Mouse (Mus musculus) left cerebral cortex, postnatal 14 days (tissue): ENCODE data around the gene Riox1. TPM values are rescaled to one million over a fixed set of nuclear protein-coding genes. Genes with fewer than 3 reads are reported as not detected.

Experiments
- DNase-seq, 2 experiments: peaks; one replicate each; pipeline ENCODE4 v3.0.0; 2021 to 2022; ENCODE audit warnings: low spot score in 2 of 2, mixed read lengths in 1 of 2
- intact Hi-C: fragments of 180-260 bp; cut with DNase I; formaldehyde crosslinking; loops from one replicate; pipeline ENCODE4 v1.15.1; 2025
- total RNA-seq, 2 experiments: library from RNA; stranded (reverse); gene quantifications; 2 replicates each; pipeline ENCODE4 v1.2.3; 2021

The Riox1 gene
- total RNA-seq, 2 experiments from 2014 or later, result 15.5 to 17.8 TPM

DNA sequence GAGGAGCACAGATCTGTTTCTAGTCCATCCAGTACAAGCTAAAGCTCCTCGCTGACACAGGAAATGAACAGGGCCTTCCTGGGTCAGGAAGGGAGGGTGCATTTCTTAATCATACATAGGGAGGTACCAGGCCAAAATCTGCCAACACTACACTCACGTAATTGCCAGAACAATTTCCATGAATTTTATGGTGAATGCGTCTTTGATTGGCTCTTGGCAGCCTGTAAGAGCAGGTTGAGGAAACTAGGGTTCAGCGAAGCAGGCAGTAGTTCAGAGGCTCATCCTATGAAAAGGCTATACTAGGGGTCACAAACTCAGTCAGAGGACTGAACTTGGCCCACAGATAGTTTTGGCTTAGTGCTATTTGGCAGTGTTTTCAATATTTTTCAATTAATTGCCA lies 10.4 kb upstream of the Riox1 start:
- no peak for DNase-seq
- intact Hi-C loops, result no loop called here

DNA sequence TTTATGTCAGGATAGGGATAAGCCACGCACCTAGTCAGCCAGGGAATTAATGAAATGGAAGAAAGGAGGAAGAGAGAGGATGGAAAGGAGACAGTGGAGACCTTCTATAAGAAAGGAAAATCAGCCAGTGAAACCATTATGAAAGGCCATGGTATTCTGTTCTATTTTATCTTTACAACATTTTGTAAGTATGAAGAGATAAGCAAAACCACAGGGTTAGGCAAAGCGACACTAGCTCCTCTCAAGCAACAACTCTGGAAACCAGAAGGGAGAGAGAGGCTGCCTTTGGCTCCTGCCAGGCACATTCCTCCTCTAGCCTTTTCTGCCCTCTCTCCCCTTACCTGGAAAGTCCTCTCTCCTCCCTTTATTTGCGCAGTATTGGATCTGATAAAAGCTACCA lies 8.5 kb upstream of the Riox1 start:
- intact Hi-C loops, result no loop called here
- no peak for DNase-seq

DNA sequence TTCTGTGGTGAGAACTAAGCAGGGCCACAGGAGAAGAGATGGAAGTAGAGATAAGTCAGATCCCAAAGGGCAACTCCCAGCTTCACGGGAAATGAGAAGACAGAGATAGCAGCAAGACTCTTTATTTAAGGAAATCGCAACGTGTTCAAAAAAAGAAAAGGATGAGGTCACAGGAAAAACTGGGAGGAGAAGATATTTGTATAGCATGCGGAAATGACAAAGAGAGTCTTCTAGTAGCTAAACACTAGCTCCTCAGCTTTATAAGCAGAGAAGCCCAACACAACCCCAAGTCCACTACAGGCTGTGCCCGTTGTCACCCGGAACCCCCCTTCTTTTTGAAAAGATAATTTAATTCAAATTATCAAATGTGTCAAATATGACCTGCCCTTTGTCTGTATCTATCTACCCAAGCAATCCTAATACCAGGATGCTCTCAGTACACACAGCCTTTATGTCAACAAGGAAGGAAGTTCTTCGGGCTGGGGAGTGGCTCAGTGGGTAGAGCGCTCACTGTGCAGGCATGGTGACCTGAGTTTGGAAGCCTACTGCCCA lies 3.1 kb upstream of the Riox1 start:
- intact Hi-C loops, result no loop called here
- no peak for DNase-seq

DNA sequence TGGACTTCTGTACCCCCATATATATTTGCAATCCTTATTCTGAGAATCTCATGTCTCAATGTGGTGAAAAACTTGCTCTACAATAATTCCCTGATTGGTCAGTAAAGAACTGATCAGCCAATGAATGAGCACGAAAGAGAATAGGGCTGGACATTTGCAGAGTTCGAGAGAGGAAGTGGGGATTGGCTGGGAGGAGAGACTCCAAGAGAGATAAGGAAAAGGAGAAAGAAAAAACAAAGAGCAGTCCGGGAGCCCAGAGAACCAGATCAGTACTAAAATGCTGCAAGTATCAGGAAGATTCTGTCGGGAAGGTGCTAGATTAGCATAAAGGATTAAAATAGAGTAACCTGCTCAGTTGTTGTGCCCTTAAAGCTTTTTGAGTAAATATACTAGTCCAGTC lies 1.4 kb upstream of the Riox1 start:
- no peak for DNase-seq
- intact Hi-C loops, result no loop called here

GRCm38 (mm10) chr12:83949776-83950492 lies 474 bp upstream of the Riox1 start:
- no peak for DNase-seq
- intact Hi-C loops, result loop anchor here (10.0 kb wide), 1 partner anchor 235 kb away; no protein-coding TSS in a partner anchor

- intact Hi-C loops, result loop anchor here (10.0 kb wide), 1 partner anchor 236 kb away; no protein-coding TSS in a partner anchor
These were observed 663 bp downstream of the Riox1 start for GRCm38 (mm10) chr12:83950840-83951701.

GRCm38 (mm10) chr12:83951711-83952575 lies 1.5 kb downstream of the Riox1 start:
- DNase-seq, result no peak
- intact Hi-C loops, result loop anchor here (10.0 kb wide), 1 partner anchor 237 kb away; no protein-coding TSS in a partner anchor

More at GRCm38 (mm10) chr12:83950840-83951701, 663 bp downstream of the Riox1 start:
- peak; percentile 51 to 66 for DNase-seq

- DNase-seq, result no peak
- intact Hi-C loops, result loop anchor here (10.0 kb wide), 1 partner anchor 243 kb away; no protein-coding TSS in a partner anchor
These were observed 7.9 kb downstream of the Riox1 start for GRCm38 (mm10) chr12:83958278-83958677.

DNA sequence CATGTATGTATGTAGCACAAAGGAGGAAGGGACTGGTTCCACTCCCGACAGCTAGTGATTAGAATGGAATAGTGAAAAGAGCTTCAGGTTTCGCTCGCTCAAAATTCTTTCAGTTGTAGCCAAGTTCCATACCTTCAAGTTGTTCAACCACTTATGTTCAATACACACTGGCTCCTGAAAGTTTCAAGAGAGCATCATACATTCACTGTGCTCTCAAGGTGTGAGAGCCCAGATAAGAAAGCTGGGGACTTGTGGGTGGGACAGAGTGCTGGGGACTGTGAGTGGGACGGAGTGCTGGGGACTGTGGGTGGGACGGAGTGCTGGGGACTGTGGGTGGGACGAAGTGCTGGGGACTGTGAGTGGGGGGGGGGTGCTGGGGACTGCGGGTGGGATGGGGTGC lies 14.8 kb downstream of the Riox1 start:
- intact Hi-C loops, result no loop called here
- no peak for DNase-seq

DNA sequence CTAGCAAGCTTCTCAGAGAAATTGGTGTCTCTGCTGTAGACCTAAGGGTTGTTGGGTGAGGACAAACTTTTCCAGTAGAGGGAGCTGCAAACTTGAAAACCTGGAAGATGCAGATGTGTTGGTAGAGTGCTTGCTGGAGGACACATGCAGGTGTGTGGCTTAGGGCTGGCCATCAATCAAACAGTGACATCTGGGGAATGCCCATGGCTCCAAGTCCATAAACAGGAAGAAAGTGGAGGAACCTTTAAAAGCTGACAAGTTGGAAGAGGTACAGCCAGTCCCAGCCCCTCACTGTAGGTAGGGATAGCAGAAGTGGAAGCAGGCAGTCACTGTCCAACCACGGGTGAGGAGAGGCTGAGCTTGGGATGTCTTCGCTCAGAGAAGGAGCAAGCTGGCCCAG lies 21.7 kb downstream of the Riox1 start:
- intact Hi-C loops, result loop anchor here (2.0 to 5.0 kb wide), 2 partner anchors 59 to 90 kb away; no protein-coding TSS in a partner anchor
- DNase-seq, result peak; percentile 46 to 58

DNA sequence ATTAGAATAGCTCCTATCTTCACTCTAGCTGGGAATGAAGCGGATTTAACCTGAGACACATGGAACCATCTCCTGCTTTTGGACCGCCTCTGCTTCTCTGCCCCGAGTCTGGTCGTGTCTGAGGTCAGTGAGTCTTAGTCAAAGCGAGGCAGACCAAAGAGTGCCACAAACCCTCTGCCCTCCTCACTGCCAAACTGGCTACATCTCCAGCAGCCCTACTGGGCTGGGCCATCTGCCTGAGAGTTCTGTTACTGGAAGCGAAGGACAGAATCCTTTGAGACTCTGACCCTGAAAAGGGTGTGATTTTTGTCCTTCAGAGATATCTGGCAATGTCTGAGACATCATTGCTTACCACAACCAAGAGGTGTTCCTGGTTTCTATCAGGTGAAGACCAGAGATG lies 28.5 kb downstream of the Riox1 start:
- intact Hi-C loops, result no loop called here
- no peak for DNase-seq

DNA sequence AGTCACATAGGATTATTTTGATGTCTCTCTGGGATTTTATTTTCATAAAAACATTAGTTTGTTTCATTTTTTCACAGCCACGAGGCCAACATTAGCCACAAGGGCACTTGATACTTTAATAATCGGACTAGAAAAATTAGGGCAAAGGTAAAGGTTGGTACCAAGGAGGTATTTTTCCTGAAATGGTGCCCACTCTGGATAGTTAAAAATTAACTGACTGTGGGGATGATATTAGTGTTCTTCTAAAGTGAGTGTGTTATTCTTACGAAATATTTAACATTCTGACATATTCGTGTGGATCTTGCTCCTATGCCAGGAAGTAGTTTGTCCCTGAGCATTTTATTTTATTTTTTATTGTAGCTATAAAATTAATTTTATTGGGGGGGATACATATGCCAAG lies 31.2 kb downstream of the Riox1 start:
- intact Hi-C loops, result no loop called here
- no peak for DNase-seq

DNA sequence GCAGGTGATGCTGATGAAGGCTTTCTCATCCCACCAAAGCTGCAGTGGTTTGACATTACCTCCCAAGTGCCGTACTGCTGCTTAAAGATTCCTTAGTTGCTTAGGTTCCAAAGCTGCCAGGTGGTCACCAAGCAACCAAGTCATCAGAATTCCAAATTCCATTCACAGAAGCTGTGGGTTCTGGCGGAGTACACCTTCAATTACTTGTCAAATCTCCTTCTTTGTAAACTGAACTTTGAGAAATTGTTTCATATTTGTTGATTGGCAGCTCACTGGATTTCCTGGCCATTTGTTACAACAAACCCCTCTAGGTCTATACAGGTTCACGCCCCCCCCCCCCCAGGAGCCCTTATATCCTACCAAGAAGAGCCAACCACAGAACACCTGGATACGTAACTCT lies 34.3 kb downstream of the Riox1 start, which contains the start of gene Heatr4:
TSS of gene Heatr4 (minus strand) at position 101 of the 400 bp plus-strand sequence.
- DNase-seq, result no peak
- intact Hi-C loops, result no loop called here

DNA sequence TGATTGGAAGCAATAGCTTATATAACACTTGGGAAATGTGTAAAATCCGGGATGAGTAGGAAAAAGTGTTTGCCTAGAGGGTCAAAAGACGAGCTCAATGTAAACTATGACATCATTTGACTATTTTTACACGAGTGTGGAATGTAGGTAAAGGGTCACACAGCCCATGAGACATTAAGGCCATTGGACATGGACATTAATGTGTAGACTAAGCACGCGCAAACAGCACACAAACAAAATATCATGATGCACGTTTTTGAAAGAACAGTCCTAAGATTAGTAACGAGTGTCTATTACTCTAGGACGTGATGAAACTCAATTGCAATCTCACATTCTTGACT lies 36.8 kb downstream of the Riox1 start:
- no peak for DNase-seq
- intact Hi-C loops, result no loop called here

GRCm38 (mm10) chr12:83987583-83988441 lies 37.4 kb downstream of the Riox1 start, which contains the start of gene Acot2:
Gene Acot2 (plus strand): TSS chr12:83987861.
- intact Hi-C loops, result no loop called here
- peak; percentile 73 to 87 for DNase-seq

- DNase-seq, result no peak
- intact Hi-C loops, result no loop called here
These were observed 38.1 kb downstream of the Riox1 start for GRCm38 (mm10) chr12:83988483-83988882.

DNA sequence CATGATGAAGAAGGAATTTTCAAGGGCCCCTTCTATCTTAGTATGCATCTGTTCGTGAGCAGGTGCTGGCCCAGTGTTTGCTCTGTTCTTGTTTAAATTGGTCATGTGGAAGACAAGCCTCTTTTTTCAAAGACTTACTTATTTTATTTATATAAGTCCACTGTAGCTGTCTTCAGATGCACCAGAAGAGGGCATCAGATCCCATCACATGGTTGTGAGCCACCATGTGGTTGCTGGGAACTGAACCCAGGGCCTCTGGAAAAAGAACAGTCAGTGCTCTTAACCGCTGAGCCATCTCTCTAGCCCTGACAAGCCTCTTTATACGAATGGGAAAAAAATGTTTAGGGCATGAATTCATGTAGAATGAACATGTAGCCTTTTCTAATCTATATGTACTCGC lies 39.0 kb downstream of the Riox1 start:
- no peak for DNase-seq
- intact Hi-C loops, result no loop called here

DNA sequence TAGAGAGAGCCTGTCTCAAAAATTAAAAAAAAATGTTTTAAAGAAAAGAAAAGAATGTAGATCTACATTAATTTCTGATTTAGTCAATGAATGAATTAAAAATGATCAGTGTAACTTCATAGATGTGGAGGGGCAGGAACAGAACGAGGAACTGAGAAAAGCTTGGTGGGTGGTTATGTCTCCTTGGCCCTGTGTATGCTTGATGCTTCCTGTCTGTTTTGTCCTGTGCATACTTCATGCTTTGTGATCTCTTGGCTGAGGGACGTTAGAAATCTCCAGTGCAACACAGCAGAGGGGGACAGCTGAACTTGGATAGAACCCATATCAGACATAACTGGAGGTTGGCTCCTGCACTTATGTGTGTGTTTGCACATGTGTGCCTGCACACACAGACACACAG lies 46.8 kb downstream of the Riox1 start:
- DNase-seq, result no peak
- intact Hi-C loops, result no loop called here
